Mouse (Mus musculus): ENCODE measurements around the gene Etl4. TPM values are rescaled to one million over a fixed set of nuclear protein-coding genes. Genes with fewer than 3 reads are reported as not detected.

Gene Etl4
- polyA plus RNA-seq, 1 experiment from 2014 or later, result 5.0 TPM

GRCm38 (mm10) chr2:20749687-20750086, 840.1 kb downstream of the Etl4 start:
- Histone ChIP-seq H3K9ac (no peak overlapping the region), H3K4me3 (no peak overlapping the region), H3K4me1 (replicated peaks) (no peaks in the 10 kb centered on the region), H3K27ac (replicated peaks) (no peak overlapping the region), H3K4me2 (no peak overlapping the region), H3K36me3 (no peaks in the 10 kb centered on the region), H3K9me3 (no peaks in the 10 kb centered on the region), H3K27me3 (no peaks in the 10 kb centered on the region)
- WGBS, result 91% methylated on average over 3 of the region's 3 CpGs
- ATAC-seq (ENCODE audit: low FRiP score, low read depth), result no peak

GRCm38 (mm10) chr2:20753282-20754110, 843.9 kb downstream of the Etl4 start:
- Histone ChIP-seq H3K36me3 (no peaks in the 10 kb centered on the region), H3K9ac (no peak overlapping the region), H3K4me2 (no peak overlapping the region), H3K27ac (replicated peaks) (no peak overlapping the region), H3K27me3 (no peaks in the 10 kb centered on the region), H3K4me1 (replicated peaks) (no peaks in the 10 kb centered on the region), H3K9me3 (no peaks in the 10 kb centered on the region), H3K4me3 (no peak overlapping the region)
- 90% methylated on average over 8 of the region's 8 CpGs for WGBS
- ATAC-seq (ENCODE audit: low FRiP score, low read depth), result no peak

GRCm38 (mm10) chr2:20756964-20757363, 847.4 kb downstream of the Etl4 start:
- Histone ChIP-seq H3K36me3 (no peaks in the 10 kb centered on the region), H3K4me2 (no peak overlapping the region), H3K9ac (no peak overlapping the region), H3K27ac (replicated peaks) (no peak overlapping the region), H3K4me3 (no peak overlapping the region), H3K4me1 (replicated peaks) (no peaks in the 10 kb centered on the region), H3K9me3 (no peaks in the 10 kb centered on the region), H3K27me3 (no peaks in the 10 kb centered on the region)
- no peak for ATAC-seq (ENCODE audit: low FRiP score, low read depth)
- WGBS, result 95% methylated on average over 3 of the region's 3 CpGs

- Histone ChIP-seq H3K4me3 (no peak overlapping the region), H3K4me2 (no peak overlapping the region), H3K9me3 (no peaks in the 10 kb centered on the region), H3K4me1 (replicated peaks) (no peaks in the 10 kb centered on the region), H3K27ac (replicated peaks) (no peak overlapping the region), H3K36me3 (no peaks in the 10 kb centered on the region), H3K9ac (no peak overlapping the region), H3K27me3 (no peaks in the 10 kb centered on the region)
- 82% methylated on average over 7 of the region's 7 CpGs for WGBS
- no peak for ATAC-seq (ENCODE audit: low FRiP score, low read depth)
Measured at GRCm38 (mm10) chr2:20759045-20759662, 849.6 kb downstream of the Etl4 start.

GRCm38 (mm10) chr2:20761320-20761719, 851.7 kb downstream of the Etl4 start:
- Histone ChIP-seq H3K9ac (no peak overlapping the region), H3K9me3 (no peaks in the 10 kb centered on the region), H3K4me1 (replicated peaks) (no peaks in the 10 kb centered on the region), H3K36me3 (no peaks in the 10 kb centered on the region), H3K4me2 (no peak overlapping the region), H3K27me3 (no peaks in the 10 kb centered on the region), H3K4me3 (no peak overlapping the region), H3K27ac (replicated peaks) (no peak overlapping the region)
- 90% methylated on average over 5 of the region's 5 CpGs for WGBS
- no peak for ATAC-seq (ENCODE audit: low FRiP score, low read depth)

GRCm38 (mm10) chr2:20761751-20762150, 852.2 kb downstream of the Etl4 start:
- H3K9me3 ChIP-seq, result no peaks in the 10 kb centered on the region
- no peak overlapping the region for H3K4me3 ChIP-seq
- no peak overlapping the region for H3K27ac ChIP-seq (replicated peaks)
- H3K4me2 ChIP-seq, result no peak overlapping the region
- H3K4me1 ChIP-seq (replicated peaks), result no peaks in the 10 kb centered on the region
- H3K9ac ChIP-seq, result no peak overlapping the region
- no peaks in the 10 kb centered on the region for H3K36me3 ChIP-seq
- no peaks in the 10 kb centered on the region for H3K27me3 ChIP-seq
- 71% methylated on average over 3 of the region's 3 CpGs for WGBS
- ATAC-seq (ENCODE audit: low FRiP score, low read depth), result 0 out of 2 replicates have a peak, but pooled peaks have one; percentile 15

- no peak overlapping the region for H3K27ac ChIP-seq (replicated peaks)
- no peak overlapping the region for H3K4me3 ChIP-seq
- H3K9me3 ChIP-seq, result no peaks in the 10 kb centered on the region
- no peak for ATAC-seq (ENCODE audit: low FRiP score, low read depth)
- H3K36me3 ChIP-seq, result no peaks in the 10 kb centered on the region
- H3K9ac ChIP-seq, result no peak overlapping the region
- no peaks in the 10 kb centered on the region for H3K27me3 ChIP-seq
- WGBS, result 76% methylated on average over 4 of the region's 4 CpGs
- no peak overlapping the region for H3K4me2 ChIP-seq
- no peaks in the 10 kb centered on the region for H3K4me1 ChIP-seq (replicated peaks)
Measured at GRCm38 (mm10) chr2:20763511-20764212, 854.1 kb downstream of the Etl4 start.

- ATAC-seq (ENCODE audit: low FRiP score, low read depth), result no peak
Measured at GRCm38 (mm10) chr2:20764566-20765090, 855.0 kb downstream of the Etl4 start.

GRCm38 (mm10) chr2:20768681-20769080, 859.1 kb downstream of the Etl4 start:
- Histone ChIP-seq H3K9me3 (no peaks in the 10 kb centered on the region), H3K27me3 (no peaks in the 10 kb centered on the region), H3K27ac (replicated peaks) (no peak overlapping the region), H3K36me3 (no peaks in the 10 kb centered on the region), H3K9ac (no peak overlapping the region), H3K4me2 (no peak overlapping the region), H3K4me1 (replicated peaks) (no peaks in the 10 kb centered on the region), H3K4me3 (no peak overlapping the region)
- no peak for ATAC-seq (ENCODE audit: low FRiP score, low read depth)
- 69% methylated on average over 5 of the region's 5 CpGs for WGBS

More at GRCm38 (mm10) chr2:20764566-20765090, 855.0 kb downstream of the Etl4 start:
- H3K9me3 ChIP-seq, result no peaks in the 10 kb centered on the region
- no peak overlapping the region for H3K27ac ChIP-seq (replicated peaks)
- no peak overlapping the region for H3K4me2 ChIP-seq
- no peaks in the 10 kb centered on the region for H3K4me1 ChIP-seq (replicated peaks)
- no peaks in the 10 kb centered on the region for H3K36me3 ChIP-seq
- H3K27me3 ChIP-seq, result no peaks in the 10 kb centered on the region
- H3K4me3 ChIP-seq, result no peak overlapping the region
- H3K9ac ChIP-seq, result no peak overlapping the region

GRCm38 (mm10) chr2:20770171-20770570, 860.6 kb downstream of the Etl4 start:
- Histone ChIP-seq H3K9me3 (no peaks in the 10 kb centered on the region), H3K9ac (no peak overlapping the region), H3K36me3 (no peaks in the 10 kb centered on the region), H3K27me3 (no peaks in the 10 kb centered on the region), H3K27ac (replicated peaks) (no peak overlapping the region), H3K4me3 (no peak overlapping the region), H3K4me1 (replicated peaks) (no peaks in the 10 kb centered on the region), H3K4me2 (no peak overlapping the region)
- ATAC-seq (ENCODE audit: low FRiP score, low read depth), result no peak

GRCm38 (mm10) chr2:20774462-20774861, 864.9 kb downstream of the Etl4 start:
- H3K4me1 ChIP-seq (replicated peaks), result no peaks in the 10 kb centered on the region
- H3K4me2 ChIP-seq, result no peak overlapping the region
- H3K36me3 ChIP-seq, result no peaks in the 10 kb centered on the region
- H3K27ac ChIP-seq (replicated peaks), result no peak overlapping the region
- WGBS, result 87% methylated on average over 2 of the region's 2 CpGs
- H3K9ac ChIP-seq, result no peak overlapping the region
- H3K27me3 ChIP-seq, result no peaks in the 10 kb centered on the region
- no peak for ATAC-seq (ENCODE audit: low FRiP score, low read depth)
- no peak overlapping the region for H3K4me3 ChIP-seq
- no peaks in the 10 kb centered on the region for H3K9me3 ChIP-seq

GRCm38 (mm10) chr2:20776171-20776704, 866.7 kb downstream of the Etl4 start:
- Histone ChIP-seq H3K27me3 (no peaks in the 10 kb centered on the region), H3K27ac (replicated peaks) (no peak overlapping the region), H3K9ac (no peak overlapping the region), H3K4me2 (no peak overlapping the region), H3K4me3 (no peak overlapping the region), H3K4me1 (replicated peaks) (no peaks in the 10 kb centered on the region), H3K36me3 (no peaks in the 10 kb centered on the region), H3K9me3 (no peaks in the 10 kb centered on the region)
- 93% methylated on average over 6 of the region's 6 CpGs for WGBS
- no peak for ATAC-seq (ENCODE audit: low FRiP score, low read depth)
